Mouse (Mus musculus) thymus, adult 2 months (tissue): ENCODE measurements around the gene Atg13.

Experiments used
- CTCF ChIP-seq: fragments of 200-500 bp; IDR thresholded peaks from 2 replicates; pipeline ENCODE4 v1.5.1; 2012; ENCODE audit warnings: mild to moderate bottlenecking, control low read depth, low read length, moderate library complexity, borderline replicate concordance; ENCODE audit not compliant: control insufficient read depth, poor library complexity, insufficient read depth; ENCODE audit errors: extremely low read depth
- POLR2A ChIP-seq: fragments of 200-500 bp; IDR thresholded peaks from 2 replicates; pipeline ENCODE4 v1.6.1; 2012; ENCODE audit warnings: mild to moderate bottlenecking, low read length, control low read depth, moderate library complexity; ENCODE audit not compliant: control insufficient read depth, poor library complexity, insufficient read depth; ENCODE audit errors: extremely low read depth

DNA sequence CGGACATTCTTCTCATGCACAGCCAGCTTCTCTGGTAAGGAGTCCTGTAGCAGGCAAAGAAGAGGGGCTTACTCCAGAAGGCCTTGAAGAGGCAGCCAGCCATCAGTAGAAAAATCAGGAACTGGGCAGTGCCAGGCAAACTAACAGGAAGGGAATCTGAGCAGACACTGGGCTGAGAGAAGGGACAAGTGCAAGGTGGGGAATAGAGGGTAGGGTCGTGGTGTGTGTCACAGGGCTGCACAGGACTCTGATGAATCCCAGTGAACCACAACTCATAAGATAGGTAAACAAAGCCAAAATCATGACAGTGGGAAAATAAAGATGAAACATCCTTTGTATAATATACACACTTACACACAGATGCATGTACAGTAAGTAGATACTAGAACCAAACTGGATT, 34.0 kb downstream of the Atg13 start:
- no peak for TF ChIP-seq CTCF
- TF ChIP-seq POLR2A, result no peak
